In genomic region chr16:48989700-48990099, GRCm38 (mm10) we compare ENCODE assay signal across 35 mouse cellular contexts.
"Had no signal": no experiment of that assay in that cellular context is flagged by ENCODE, and none has a peak within 500 bp of the region (broad histone marks: within the 10 kb centered on the region; RNA-seq: fewer than 3 reads in every experiment).

No protein-coding gene starts in this region.

- H3K27me3 ChIP-seq: heart, embryonic 12.5 days; heart, embryonic 13.5 days; heart, embryonic 15.5 days; hindbrain, embryonic 12.5 days; hindbrain, embryonic 13.5 days; hindbrain, embryonic 15.5 days; intestine, embryonic 15.5 days; kidney, embryonic 15.5 days had no signal

- H3K9me3 ChIP-seq: heart, embryonic 12.5 days; heart, embryonic 13.5 days; heart, embryonic 15.5 days; hindbrain, embryonic 12.5 days; hindbrain, embryonic 13.5 days; hindbrain, embryonic 15.5 days; intestine, embryonic 15.5 days; kidney, embryonic 15.5 days had no signal

- ATAC-seq: hindbrain, embryonic 16.5 days; hindbrain, postnatal 0 days; inflammation-experienced regulatory T-cells, adult 6 months; intestine, embryonic 15.5 days; intestine, embryonic 16.5 days; intestine, postnatal 0 days had no signal

- H3K4me3 ChIP-seq: heart, embryonic 12.5 days; heart, embryonic 13.5 days; heart, embryonic 15.5 days; hindbrain, embryonic 10.5 days; hindbrain, embryonic 12.5 days; hindbrain, embryonic 13.5 days; hindbrain, embryonic 15.5 days; intestine, embryonic 15.5 days; kidney, embryonic 15.5 days; layer of hippocampus, adult 2 months; left cerebral cortex, adult 2 months had no signal

- H3K9ac ChIP-seq: heart, embryonic 12.5 days; heart, embryonic 13.5 days; heart, embryonic 15.5 days; hindbrain, embryonic 12.5 days; hindbrain, embryonic 13.5 days; hindbrain, embryonic 14.5 days; hindbrain, embryonic 15.5 days; intestine, embryonic 15.5 days; kidney, embryonic 15.5 days had no signal

- H3K36me3 ChIP-seq: heart, embryonic 15.5 days; hindbrain, embryonic 12.5 days; hindbrain, embryonic 15.5 days; intestine, embryonic 15.5 days had no signal

- DNase-seq: heart, postnatal 10 days; heart, postnatal 14 days; heart, postnatal 36 days; heart, postnatal 4 days; kidney, adult 11 months; kidney, adult 18-20 months; kidney, adult 2 months; kidney, adult 8-10 months; kidney, adult 9 months; kidney, postnatal 10 days; kidney, postnatal 14 days; kidney, postnatal 25 days; kidney, postnatal 36 days; kidney, postnatal 4 days; layer of hippocampus, adult 9-11 months; layer of hippocampus, postnatal 36 days had no signal

- H3K4me2 ChIP-seq: heart, embryonic 11.5 days; heart, embryonic 12.5 days; heart, embryonic 13.5 days; heart, embryonic 15.5 days; hindbrain, embryonic 12.5 days; hindbrain, embryonic 13.5 days; hindbrain, embryonic 14.5 days; hindbrain, embryonic 15.5 days; intestine, embryonic 15.5 days; kidney, embryonic 15.5 days had no signal

- H3K27ac ChIP-seq: heart, embryonic 13.5 days; heart, embryonic 15.5 days; hindbrain, embryonic 10.5 days; hindbrain, embryonic 12.5 days; hindbrain, embryonic 13.5 days; hindbrain, embryonic 14.5 days; hindbrain, embryonic 15.5 days; hindbrain, postnatal 0 days; intestine, embryonic 15.5 days; kidney, embryonic 15.5 days; kidney, postnatal 0 days; layer of hippocampus, adult 2 months; left cerebral cortex, adult 2 months had no signal
